Mouse (Mus musculus): ENCODE data around the gene Rasgrp3. TPM values are rescaled to one million over a fixed set of nuclear protein-coding genes. Genes with fewer than 3 reads are reported as not detected.

Rasgrp3 gene
- total and polyA plus RNA-seq, 2 experiments from 2014 or later = 4.4 to 5.5 TPM

DNA sequence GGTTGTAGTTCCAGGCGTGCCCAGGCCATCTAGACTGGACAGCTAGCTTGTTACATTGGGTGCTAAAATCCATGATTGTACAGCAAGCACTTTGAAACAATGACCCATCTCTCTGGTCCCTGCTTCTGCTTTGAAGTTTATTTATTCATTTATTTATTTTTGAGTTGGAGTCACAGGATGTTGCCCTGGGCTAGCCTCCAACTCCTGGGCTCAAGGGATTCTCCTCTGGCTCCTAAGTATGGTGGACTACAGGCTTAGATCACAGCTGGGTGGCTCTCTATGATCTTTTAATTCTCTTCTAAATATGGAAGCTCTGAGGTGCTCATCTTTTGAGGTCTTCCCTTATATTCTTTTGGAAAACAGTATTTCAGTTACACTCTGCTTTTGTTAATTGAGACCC, 90.7 kb downstream of the Rasgrp3 start:
- 88% methylated on average over 1 of the region's 1 CpGs for WGBS
- ATAC-seq (no peak), DNase-seq (no peak)
- H3K36me3 ChIP-seq (ENCODE audit: insufficient read depth) = peaks cover 5% of the 10 kb centered on the region; the same call in 1 of the 2 replicates
- TF ChIP-seq CTCF (IDR thresholded peaks at IDR 0.05; ENCODE audit: low read depth) = no peak
- no peaks in the 10 kb centered on the region for H3K27me3 ChIP-seq (ENCODE audit: insufficient read depth, low read length)
- H3K9me3 ChIP-seq (ENCODE audit: low read length) = no peaks in the 10 kb centered on the region
- H3K9ac ChIP-seq = no peak overlapping the region
- no peak overlapping the region for H3K4me3 ChIP-seq (ENCODE audit: low read depth, low read length)
- no peak overlapping the region for H3K27ac ChIP-seq (ENCODE audit: low read depth, low read length)
- no peak overlapping the region for H3K4me2 ChIP-seq (ENCODE audit: low read depth)
- H3K4me1 ChIP-seq (ENCODE audit: insufficient read depth) = no peaks in the 10 kb centered on the region

DNA sequence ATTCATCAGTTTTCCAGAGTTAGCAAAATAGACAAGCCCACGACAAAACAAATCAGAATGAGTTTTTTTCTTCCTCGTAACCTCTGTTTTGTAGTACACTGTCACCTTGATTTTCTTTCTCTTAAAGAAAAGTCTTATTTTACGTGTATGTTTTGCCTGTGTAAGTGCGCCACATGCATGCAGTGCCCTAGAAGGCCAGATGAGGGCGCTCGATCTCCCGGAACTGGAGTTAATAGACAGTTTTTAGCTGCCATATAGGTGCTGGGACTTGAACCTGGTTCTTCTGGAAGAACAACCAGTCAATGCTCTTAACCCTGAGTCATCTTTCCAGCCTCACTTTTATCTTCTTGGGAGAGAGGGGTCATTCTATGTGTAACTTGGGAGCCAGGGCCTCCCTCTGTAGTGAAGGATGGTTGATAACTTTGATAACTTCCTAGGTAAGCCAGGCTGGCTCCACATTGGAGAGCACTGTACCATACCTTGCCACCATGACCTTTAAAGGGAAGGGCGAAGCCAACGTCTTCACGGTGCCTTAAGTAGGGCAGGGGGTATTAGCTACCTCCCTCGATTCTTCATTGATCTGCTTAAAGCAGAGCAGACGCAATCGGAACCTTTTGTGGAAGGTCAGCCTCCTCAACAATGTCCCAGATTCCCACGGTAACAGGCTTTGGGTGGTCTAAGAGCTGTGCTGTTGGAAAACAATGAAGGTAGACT, 93.7 kb downstream of the Rasgrp3 start:
- no peaks in the 10 kb centered on the region for H3K9me3 ChIP-seq (ENCODE audit: low read length)
- no peak for DNase-seq
- H3K4me3 ChIP-seq (ENCODE audit: low read depth, low read length) = no peak overlapping the region
- no peak overlapping the region for H3K27ac ChIP-seq (ENCODE audit: low read depth, low read length)
- TF ChIP-seq CTCF (IDR thresholded peaks at IDR 0.05; ENCODE audit: low read depth) = no peak
- no peak for ATAC-seq
- no peak overlapping the region for H3K4me2 ChIP-seq (ENCODE audit: low read depth)
- peaks cover 5% of the 10 kb centered on the region; the same call in 1 of the 2 replicates for H3K36me3 ChIP-seq (ENCODE audit: insufficient read depth)
- H3K9ac ChIP-seq = no peak overlapping the region
- no peaks in the 10 kb centered on the region for H3K27me3 ChIP-seq (ENCODE audit: insufficient read depth, low read length)
- 89% methylated on average over 14 of the region's 14 CpGs for WGBS
- no peaks in the 10 kb centered on the region for H3K4me1 ChIP-seq (ENCODE audit: insufficient read depth)

DNA sequence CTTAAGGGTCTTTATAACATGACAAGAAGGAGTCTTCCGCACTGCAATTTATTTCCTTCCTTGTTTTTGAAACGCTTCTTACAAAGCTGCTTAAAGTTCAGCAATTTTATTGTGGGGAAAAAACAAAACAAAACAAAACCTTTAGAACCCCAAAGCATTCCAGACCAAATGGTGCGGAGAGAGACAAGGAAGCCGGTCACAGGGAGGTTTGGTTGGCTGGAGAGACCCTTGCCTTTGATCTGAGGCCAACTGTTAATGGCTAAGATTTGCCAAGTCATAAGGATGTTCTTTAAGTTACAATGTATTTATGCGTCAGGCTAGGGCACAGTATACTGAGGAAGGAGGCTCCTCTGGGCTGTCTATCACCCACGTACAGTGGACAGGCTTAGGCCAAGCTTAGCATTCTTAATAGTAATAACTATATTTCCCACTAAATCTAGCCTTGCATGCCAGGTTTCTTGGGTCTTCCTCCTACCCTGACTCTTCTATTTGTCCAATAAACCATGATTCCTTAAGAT, 96.8 kb downstream of the Rasgrp3 start:
- Histone ChIP-seq H3K27ac (ENCODE audit: low read depth, low read length) (no peak overlapping the region), H3K4me2 (ENCODE audit: low read depth) (no peak overlapping the region), H3K36me3 (ENCODE audit: insufficient read depth) (peaks cover 5% of the 10 kb centered on the region; the same call in 1 of the 2 replicates), H3K4me1 (ENCODE audit: insufficient read depth) (no peaks in the 10 kb centered on the region), H3K9ac (no peak overlapping the region), H3K27me3 (ENCODE audit: insufficient read depth, low read length) (no peaks in the 10 kb centered on the region), H3K4me3 (ENCODE audit: low read depth, low read length) (no peak overlapping the region), H3K9me3 (ENCODE audit: low read length) (no peaks in the 10 kb centered on the region)
- DNase-seq (no peak), ATAC-seq (no peak)
- 63% methylated on average over 6 of the region's 6 CpGs for WGBS
- TF ChIP-seq CTCF (IDR thresholded peaks at IDR 0.05; ENCODE audit: low read depth) = no peak

DNA sequence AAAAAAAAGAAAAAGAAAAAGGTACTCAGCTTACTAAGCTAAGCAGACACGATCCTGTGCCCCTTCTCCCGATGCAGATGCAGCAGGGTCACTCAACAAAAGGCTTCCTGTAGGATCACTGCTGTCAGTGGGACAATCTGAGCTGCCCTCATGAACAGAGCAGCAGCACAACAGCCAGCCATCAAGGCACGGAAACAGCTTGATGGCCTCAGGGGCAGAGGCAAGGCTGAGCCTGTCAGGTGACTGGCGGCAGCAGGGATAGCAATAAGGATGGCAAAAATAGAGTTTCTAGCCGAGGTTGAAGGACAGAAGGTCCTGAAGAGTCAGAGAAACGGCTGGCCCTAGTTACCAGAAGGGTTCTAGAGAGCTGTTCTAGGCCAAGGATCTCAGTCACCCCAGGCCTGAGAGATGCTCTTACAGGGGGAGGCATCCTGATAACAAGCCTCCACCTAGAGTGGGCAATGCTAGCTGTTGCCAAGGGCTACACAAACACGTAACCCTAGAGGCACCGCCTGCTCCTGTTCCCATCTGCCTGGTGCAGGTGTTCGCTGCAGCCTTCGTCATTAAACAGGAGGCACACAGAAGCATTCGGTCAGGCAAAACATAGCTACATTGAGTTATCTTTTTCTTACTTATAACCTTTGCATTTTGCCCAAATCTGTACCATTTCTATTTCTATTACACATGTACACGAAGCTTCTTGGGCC, 98.8 kb downstream of the Rasgrp3 start:
- TF ChIP-seq CTCF (IDR thresholded peaks at IDR 0.05; ENCODE audit: low read depth) = no peak
- no peaks in the 10 kb centered on the region for H3K9me3 ChIP-seq (ENCODE audit: low read length)
- no peak overlapping the region for H3K9ac ChIP-seq
- ATAC-seq = no peak
- no peak overlapping the region for H3K4me2 ChIP-seq (ENCODE audit: low read depth)
- no peak for DNase-seq
- 80% methylated on average over 12 of the region's 12 CpGs for WGBS
- H3K36me3 ChIP-seq (ENCODE audit: insufficient read depth) = peaks cover 17% of the 10 kb centered on the region
- H3K4me1 ChIP-seq (ENCODE audit: insufficient read depth) = no peaks in the 10 kb centered on the region
- no peak overlapping the region for H3K27ac ChIP-seq (ENCODE audit: low read depth, low read length)
- H3K4me3 ChIP-seq (ENCODE audit: low read depth, low read length) = no peak overlapping the region
- H3K27me3 ChIP-seq (ENCODE audit: insufficient read depth, low read length) = no peaks in the 10 kb centered on the region

DNA sequence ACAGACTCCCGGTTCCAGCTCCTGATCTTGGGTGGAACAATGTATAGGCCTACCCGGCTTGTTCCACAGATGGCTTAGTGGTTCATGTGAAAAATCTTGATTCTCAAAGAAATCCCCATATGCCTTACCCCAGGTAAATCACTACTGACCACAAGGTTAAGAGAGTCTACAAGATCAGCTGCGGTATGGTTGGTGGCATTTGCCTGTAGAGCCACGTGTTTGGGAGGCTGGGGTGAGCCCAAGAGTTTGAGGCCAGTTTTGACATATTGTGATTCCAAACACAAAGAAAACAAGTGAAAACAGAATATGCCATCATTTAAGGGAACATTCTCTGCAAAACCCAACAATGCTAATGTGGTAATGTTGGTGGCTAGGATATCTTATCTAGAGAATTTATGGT, 99.9 kb downstream of the Rasgrp3 start:
- peaks cover 15% of the 10 kb centered on the region for H3K36me3 ChIP-seq (ENCODE audit: insufficient read depth)
- H3K9me3 ChIP-seq (ENCODE audit: low read length) = no peaks in the 10 kb centered on the region
- no peaks in the 10 kb centered on the region for H3K4me1 ChIP-seq (ENCODE audit: insufficient read depth)
- 89% methylated on average over 4 of the region's 4 CpGs for WGBS
- no peak for DNase-seq
- H3K9ac ChIP-seq = no peak overlapping the region
- H3K27me3 ChIP-seq (ENCODE audit: insufficient read depth, low read length) = no peaks in the 10 kb centered on the region
- TF ChIP-seq CTCF (IDR thresholded peaks at IDR 0.05; ENCODE audit: low read depth) = no peak
- ATAC-seq = no peak
- H3K4me3 ChIP-seq (ENCODE audit: low read depth, low read length) = no peak overlapping the region
- no peak overlapping the region for H3K4me2 ChIP-seq (ENCODE audit: low read depth)
- no peak overlapping the region for H3K27ac ChIP-seq (ENCODE audit: low read depth, low read length)

DNA sequence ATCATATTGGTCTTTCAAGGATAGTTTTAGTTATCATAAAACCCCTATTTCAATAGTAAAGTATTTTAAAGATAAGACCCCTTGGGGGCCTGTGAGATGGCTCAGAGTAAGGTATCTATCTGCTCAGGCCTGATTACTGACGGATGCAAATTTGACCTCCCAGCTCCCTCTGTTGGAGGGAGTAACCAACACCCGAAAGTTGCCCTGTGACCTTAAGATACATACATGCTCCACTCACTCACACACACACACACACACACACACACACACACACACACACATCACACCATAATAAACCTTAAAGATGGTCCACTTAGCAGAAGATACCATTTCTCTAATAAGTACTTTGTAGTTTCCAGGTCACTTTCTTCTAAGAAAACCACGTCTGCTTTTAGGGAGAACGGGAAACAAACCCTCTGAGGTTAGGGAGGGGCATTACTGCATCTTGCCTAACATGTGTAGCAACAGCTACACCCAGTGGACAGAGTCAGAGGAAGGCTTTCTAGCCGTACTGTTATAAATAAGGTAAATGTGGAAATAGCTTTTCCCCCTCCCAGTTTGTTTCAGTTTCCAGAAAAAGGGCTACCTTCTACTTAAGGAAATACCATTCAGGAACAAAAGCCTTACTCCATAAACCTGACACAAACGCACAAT, 100.8 kb downstream of the Rasgrp3 start:
- Histone ChIP-seq H3K27ac (ENCODE audit: low read depth, low read length) (no peak overlapping the region), H3K27me3 (ENCODE audit: insufficient read depth, low read length) (no peaks in the 10 kb centered on the region), H3K4me1 (ENCODE audit: insufficient read depth) (no peaks in the 10 kb centered on the region), H3K9me3 (ENCODE audit: low read length) (no peaks in the 10 kb centered on the region), H3K4me2 (ENCODE audit: low read depth) (no peak overlapping the region), H3K9ac (no peak overlapping the region), H3K4me3 (ENCODE audit: low read depth, low read length) (no peak overlapping the region), H3K36me3 (ENCODE audit: insufficient read depth) (peaks cover 15% of the 10 kb centered on the region)
- TF ChIP-seq CTCF (IDR thresholded peaks at IDR 0.05; ENCODE audit: low read depth) = peak; percentile 87
- DNase-seq (peak; percentile 82), ATAC-seq (peak; percentile 90)
- 46% methylated on average over 6 of the region's 6 CpGs for WGBS

DNA sequence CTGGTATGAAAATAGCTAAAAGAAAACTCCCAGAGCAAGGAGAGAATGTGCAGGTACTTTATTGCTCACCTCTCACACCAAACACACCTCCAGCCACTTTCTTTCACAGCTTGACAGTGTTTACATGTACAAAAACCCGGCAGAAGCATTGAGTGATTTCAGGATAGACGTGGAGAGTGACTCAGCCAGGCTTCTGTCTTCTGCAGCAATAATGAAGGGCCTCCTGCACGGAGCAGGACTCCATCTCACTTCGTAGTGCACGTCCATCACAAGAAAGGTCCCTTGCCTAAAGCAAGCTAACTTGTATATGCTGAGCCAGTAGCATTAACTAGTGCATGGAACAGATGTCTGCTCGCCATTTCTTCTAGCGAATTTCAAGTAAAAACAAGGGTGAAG, 101.4 kb downstream of the Rasgrp3 start:
- H3K4me3 ChIP-seq (ENCODE audit: low read depth, low read length) = no peak overlapping the region
- H3K9ac ChIP-seq = no peak overlapping the region
- H3K4me1 ChIP-seq (ENCODE audit: insufficient read depth) = no peaks in the 10 kb centered on the region
- ATAC-seq (no peak), DNase-seq (no peak)
- TF ChIP-seq CTCF (IDR thresholded peaks at IDR 0.05; ENCODE audit: low read depth) = no peak
- no peak overlapping the region for H3K4me2 ChIP-seq (ENCODE audit: low read depth)
- H3K27ac ChIP-seq (ENCODE audit: low read depth, low read length) = no peak overlapping the region
- H3K36me3 ChIP-seq (ENCODE audit: insufficient read depth) = peaks cover 15% of the 10 kb centered on the region
- no peaks in the 10 kb centered on the region for H3K9me3 ChIP-seq (ENCODE audit: low read length)
- no peaks in the 10 kb centered on the region for H3K27me3 ChIP-seq (ENCODE audit: insufficient read depth, low read length)
- 88% methylated on average over 7 of the region's 7 CpGs for WGBS

Data from forebrain, postnatal 0 days (tissue).